Mouse (Mus musculus): ENCODE measurements around the gene Phldb2.

DNA sequence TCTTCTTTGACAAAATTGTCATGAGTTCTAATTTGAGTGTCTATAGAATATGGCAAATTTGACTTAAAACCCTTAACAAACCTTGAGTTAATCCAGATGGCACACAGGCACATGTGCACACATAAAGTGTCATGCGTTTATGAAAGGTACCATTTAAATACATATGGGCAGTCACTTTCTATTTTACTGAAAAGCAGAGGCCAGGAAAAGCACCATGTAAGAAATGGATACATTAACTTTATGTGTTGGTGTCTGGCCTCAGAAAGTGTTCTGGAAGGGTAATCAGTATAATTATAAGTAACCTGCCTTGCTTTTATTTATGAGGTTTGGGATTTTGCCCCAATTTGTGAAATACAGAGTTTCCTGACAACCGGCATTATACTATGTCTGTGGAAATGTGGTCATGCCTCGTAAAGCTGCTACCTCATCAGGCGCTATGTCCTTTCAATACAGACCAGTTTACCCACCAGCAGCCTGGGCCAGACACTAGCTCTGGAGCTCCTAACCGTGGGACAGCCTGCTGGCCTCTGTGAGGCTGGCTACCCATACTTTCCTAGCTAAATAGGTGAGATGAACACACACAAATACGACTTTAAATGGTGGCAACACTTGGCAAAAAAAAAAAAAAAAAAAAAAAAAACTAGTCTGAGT lies 73.2 kb downstream of the Phldb2 start:
- TF ChIP-seq CTCF (IDR thresholded peaks at IDR 0.05; ENCODE audit: low read depth) (no peak), EP300 (IDR thresholded peaks at IDR 0.05; ENCODE audit: low read depth) (no peak)
